Mouse (Mus musculus): ENCODE measurements around the gene Olfr470.
"Not testable (repeated sequence)": the region's sequence is repeated elsewhere in the genome, so short reads cannot be mapped to it uniquely, and the experiment has no call there.

Gene Olfr470

DNA sequence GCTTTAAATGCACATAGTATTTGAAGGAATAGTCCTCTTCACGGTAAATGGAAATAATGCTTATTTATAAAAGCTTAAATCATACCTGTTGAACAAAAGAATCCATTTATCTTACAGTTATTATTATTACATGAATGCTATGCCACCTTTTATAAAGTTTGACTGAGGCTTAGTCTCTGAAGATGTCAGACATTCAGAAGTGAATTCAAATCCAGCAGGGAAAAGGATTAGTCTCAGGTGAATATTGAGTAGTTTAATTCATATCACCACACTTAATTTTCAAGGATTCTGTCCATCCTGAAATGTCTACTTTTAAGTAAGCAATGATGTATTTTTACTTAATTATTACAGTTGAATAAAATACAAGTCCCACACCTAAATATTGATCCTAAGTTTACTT is at the start of gene Olfr470:
Gene Olfr470, minus strand, starts transcription at position 101 of the 400 bp plus-strand sequence.
- DNase-seq (ENCODE audit: low read depth, low spot score), result not testable (repeated sequence)

DNA sequence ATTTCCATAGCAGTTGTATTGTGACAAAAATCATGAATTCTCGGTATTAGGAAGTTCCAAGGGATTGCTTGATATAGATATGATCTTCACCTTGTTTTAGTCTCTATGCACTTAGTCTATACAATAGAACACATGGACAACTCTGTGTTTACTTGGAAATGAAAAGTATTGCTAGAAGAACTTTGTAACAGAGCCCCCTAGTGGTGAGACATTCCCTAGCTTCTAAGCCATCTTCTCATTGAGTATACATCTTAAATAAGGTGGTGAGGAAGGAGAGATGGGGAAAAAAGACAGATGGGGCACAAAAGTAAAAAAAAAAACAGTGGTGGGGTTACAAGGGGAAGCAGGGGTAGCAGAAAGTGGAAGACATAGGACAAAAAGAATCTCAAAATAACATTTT is 5.6 kb downstream of the Olfr470 start:
- DNase-seq (ENCODE audit: low read depth, low spot score), result no peak

DNA sequence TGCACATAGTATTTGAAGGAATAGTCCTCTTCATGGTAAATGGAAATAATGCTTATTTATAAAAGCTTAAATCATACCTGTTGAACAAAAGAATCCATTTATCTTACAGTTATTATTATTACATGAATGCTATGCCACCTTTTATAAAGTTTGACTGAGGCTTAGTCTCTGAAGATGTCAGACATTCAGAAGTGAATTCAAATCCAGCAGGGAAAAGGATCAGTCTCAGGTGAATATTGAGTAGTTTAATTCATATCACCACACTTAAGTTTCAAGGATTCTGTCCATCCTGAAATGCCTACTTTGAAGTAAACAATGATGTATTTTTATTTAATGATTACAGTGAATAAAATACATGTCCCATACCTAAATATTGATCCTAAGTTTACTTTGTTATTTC is 21.8 kb downstream of the Olfr470 start, which contains the start of gene Olfr469:
Gene Olfr469, minus strand, starts transcription at position 101 of the 400 bp plus-strand sequence.
- not testable (repeated sequence) for DNase-seq (ENCODE audit: low read depth, low spot score)

DNA sequence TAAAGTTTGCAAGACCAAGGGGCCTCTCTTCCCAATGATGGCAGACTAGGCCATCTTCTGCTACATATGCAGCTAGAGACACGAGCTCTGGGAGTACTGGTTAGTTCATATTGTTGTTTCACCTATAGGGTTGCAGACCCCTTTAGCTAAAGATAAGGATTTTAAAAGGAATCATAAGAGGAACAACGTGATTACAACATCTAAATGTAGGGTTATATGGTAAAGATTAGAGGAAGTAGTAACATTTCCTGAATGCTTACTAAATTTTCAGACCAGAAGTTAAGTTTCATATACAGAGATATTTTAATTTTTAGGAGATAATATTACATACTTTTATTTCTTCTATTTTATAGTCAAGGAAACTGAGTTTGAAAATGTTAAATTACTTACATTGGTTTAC is 23.4 kb downstream of the Olfr470 start:
- DNase-seq (ENCODE audit: low read depth, low spot score), result not testable (repeated sequence)

DNA sequence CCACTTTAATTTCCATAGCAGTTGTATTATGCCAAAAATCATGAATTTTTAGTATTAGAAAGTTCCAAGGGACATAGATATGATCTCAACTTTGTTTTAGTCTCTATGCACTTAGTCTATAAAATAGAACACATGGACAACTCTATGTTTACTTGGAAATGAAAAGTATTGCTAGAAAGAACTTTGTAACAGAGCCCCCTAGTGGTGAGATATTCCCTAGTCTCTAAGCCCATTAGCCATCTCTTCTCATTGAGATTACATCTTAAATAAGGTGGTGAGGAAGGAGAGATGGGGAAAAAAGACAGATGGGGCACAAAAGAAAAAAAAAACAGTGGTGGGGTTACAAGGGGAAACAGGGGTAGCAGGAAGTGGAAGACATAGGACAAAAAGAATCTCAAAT is 27.8 kb downstream of the Olfr470 start:
- DNase-seq (ENCODE audit: low read depth, low spot score), result no peak

DNA sequence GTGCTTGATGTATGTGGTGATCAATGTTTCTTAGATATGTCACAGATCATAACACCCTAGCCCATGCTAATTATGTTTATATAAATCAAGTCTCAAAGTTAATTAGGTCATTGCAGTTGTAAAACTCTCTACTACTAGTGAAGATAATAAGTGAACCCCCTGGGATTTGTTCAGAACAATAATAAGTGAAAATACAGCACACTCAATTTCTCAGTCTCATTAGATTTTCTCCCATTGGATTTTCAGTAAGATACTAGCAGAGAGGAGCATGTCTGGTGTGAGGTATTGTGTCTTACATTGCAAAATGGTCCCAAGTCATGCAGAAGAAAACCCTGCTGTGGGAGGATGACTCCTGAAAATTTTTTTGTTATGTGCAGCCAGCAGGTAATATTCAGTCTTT is 35.3 kb downstream of the Olfr470 start, which contains the start of gene Olfr467:
Gene Olfr467, plus strand, starts transcription at position 301 of the 400 bp plus-strand sequence.
- DNase-seq (ENCODE audit: low read depth, low spot score), result no peak

DNA sequence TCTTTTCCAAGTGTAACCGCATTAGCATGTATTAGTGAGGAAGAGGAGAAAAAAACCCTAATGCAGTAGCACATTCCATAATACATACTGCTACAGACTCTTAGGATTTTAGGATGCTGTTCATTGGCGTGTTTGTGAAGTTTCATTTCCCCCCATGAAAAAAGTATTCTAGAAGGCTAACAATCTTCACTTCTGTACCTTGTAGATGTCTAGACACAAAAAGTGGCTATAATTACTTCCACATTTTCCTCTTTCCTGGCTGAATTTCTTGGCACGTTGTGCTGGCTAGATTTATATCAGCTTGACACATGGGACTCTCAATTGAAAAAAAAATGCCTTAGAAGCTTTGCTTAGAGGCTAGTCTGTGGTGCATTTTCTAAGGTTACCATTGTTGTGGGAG is 45.2 kb downstream of the Olfr470 start:
- DNase-seq (ENCODE audit: low read depth, low spot score), result no peak

DNA sequence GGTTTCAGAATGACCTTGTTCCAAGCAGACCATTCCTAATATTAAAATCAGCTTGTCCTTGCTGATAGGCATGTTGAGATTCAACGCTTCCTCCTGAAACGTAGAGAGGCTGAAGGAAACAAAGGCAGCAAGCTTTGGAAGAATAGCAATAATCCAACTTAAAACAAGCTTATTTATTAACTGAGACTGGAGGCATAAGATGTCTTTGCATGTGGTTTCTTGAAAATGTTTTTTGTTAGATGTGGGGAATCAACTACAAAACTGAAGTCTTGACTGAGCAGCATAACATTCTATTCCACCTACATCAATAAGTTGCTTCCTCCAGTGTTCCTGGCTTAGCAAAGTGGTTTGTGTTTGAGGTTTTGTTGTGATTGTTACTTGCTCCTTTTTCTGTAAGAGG is 46.2 kb downstream of the Olfr470 start, which contains the start of gene Ovch2:
Gene Ovch2, minus strand, starts transcription at position 101 of the 400 bp plus-strand sequence.
- no peak for DNase-seq (ENCODE audit: low read depth, low spot score)

DNA sequence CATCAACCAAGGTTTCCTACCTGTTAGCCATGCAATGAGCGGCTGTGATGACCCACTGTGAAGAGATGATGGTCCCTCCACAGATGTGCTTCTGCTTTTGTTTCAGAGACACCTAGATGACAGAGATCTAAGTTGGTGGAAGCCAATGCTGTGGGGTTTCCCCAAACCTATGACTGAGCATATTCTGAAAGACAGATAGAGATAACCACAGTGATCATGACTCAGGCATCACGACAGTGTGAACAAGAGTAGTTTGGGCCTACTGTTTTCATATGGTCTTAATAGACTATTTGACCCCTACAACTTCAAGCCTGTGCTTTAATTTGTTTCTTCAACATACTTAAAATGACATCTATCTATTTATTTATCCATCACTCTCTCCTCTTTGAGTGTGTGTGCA is 50.8 kb downstream of the Olfr470 start:
- no peak for DNase-seq (ENCODE audit: low read depth, low spot score)
